Mouse (Mus musculus) G1E (cell line): ENCODE data around the gene Actg1.

ENCODE experiments used
- CTCF ChIP-seq: IDR thresholded peaks from 2 replicates; pipeline ENCODE4 v1.5.1; 2012; ENCODE audit warnings: low read depth, low read length, inconsistent platforms, mixed read lengths
- GATA2 ChIP-seq: IDR thresholded peaks from 2 replicates; pipeline ENCODE4 v1.6.1; 2012; ENCODE audit warnings: low read depth, low read length, inconsistent platforms, borderline replicate concordance
- TAL1 ChIP-seq: conservative IDR thresholded peaks from 2 replicates; pipeline ENCODE4 v1.6.1; 2012; ENCODE audit warnings: low read depth, low read length, inconsistent platforms, mixed read lengths

GRCm38 (mm10) chr11:120366443-120367027, 18.2 kb upstream of the Actg1 start:
- TF ChIP-seq TAL1 (no peak), GATA2 (no peak), CTCF (no peak)
